Mouse (Mus musculus): ENCODE measurements at regions not wholly inside any gene's neighbourhood (a gene's known extent, or its start where the extent isn't known, plus 50 kb on each side); places are given as distances from the start of the nearest gene placed in this dataset.

DNA sequence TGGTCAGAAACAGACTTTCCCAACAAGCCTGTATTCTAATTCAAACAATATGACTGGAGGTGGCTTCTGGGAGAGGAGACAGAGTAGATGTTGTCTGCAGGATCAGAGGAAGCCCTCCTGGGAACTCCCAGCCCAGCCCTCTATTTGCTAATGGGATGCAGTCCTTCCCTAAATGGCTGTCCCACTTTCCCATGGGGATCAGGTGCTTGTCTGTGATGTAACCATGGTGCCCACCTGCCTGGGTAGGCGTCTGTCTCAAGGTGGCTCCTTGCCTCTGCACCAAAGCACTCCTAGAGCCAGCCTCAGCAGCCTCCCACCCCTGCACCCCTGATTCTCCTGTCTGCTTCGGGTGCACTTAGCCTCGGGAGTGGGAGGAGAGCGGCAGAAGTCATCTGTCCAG, 384.6 kb downstream of the Gm45692 start:
- Histone ChIP-seq H3K9me3 (replicated peaks; ENCODE audit: control insufficient read depth, insufficient read depth, low read length, poor library complexity, severe bottlenecking) (no peaks in the 10 kb centered on the region), H3K4me3 (ENCODE audit: low read depth, low read length) (no peak overlapping the region), H3K27me3 (ENCODE audit: control insufficient read depth, insufficient read depth, low read length, poor library complexity, severe bottlenecking) (0 out of 2 replicates have a peak, but pooled peaks cover 3% of the 10 kb centered on the region), H3K36me3 (ENCODE audit: control insufficient read depth, insufficient read depth, low read length, poor library complexity, severe bottlenecking) (no peaks in the 10 kb centered on the region), H3K9ac (ENCODE audit: low read depth, poor library complexity, severe bottlenecking) (no peak overlapping the region), H3K27ac (ENCODE audit: insufficient read depth, low read length) (no peak overlapping the region), H3K4me1 (ENCODE audit: control insufficient read depth, insufficient read depth, low read length) (no peaks in the 10 kb centered on the region)
- no peak for TF ChIP-seq EP300 (IDR thresholded peaks at IDR 0.05; ENCODE audit: insufficient read depth, low read depth, low read length)
- TF ChIP-seq CTCF (IDR thresholded peaks at IDR 0.05; ENCODE audit: low read depth, low read length), result no peak
- TF ChIP-seq POLR2A (IDR thresholded peaks at IDR 0.05; ENCODE audit: insufficient read depth, low read length), result no peak

DNA sequence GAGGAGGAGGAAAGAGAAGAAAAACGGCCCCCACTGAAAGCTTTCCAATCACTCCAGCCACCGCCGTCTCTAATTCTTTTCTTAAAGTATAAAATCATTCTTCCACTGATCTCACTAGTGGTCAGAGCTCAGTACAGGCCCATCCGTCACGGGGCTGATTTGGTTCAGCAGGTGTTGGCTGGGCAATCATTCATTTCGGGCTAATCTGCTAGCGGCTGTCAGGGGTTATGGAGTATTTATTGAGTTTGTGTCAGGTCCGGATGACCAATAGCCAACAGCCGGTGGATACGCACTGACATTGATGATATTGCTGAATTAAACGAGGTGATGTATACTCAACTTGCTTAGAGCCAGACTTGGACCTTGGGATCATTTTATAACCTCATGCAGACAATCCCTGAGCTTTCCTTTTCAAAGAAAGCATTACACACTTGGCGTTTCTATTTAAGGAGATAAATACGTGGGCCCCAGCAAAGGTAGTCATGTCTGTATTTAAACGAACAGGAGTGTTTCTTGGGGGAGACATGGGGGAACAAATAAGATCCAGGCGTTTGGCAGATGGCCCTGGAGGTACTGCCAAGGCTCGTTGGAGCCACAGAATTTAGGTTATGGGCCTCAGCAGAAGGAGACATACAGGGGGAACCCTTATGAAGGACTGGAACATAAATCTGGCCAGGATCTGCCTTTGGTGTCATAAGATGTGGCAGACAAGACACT, 385.1 kb downstream of the Gm45692 start:
- H3K27ac ChIP-seq (ENCODE audit: insufficient read depth, low read length), result no peak overlapping the region
- no peak overlapping the region for H3K4me3 ChIP-seq (ENCODE audit: low read depth, low read length)
- H3K9me3 ChIP-seq (replicated peaks; ENCODE audit: control insufficient read depth, insufficient read depth, low read length, poor library complexity, severe bottlenecking), result no peaks in the 10 kb centered on the region
- H3K36me3 ChIP-seq (ENCODE audit: control insufficient read depth, insufficient read depth, low read length, poor library complexity, severe bottlenecking), result no peaks in the 10 kb centered on the region
- H3K4me1 ChIP-seq (ENCODE audit: control insufficient read depth, insufficient read depth, low read length), result no peaks in the 10 kb centered on the region
- H3K27me3 ChIP-seq (ENCODE audit: control insufficient read depth, insufficient read depth, low read length, poor library complexity, severe bottlenecking), result 0 out of 2 replicates have a peak, but pooled peaks cover 3% of the 10 kb centered on the region
- TF ChIP-seq POLR2A (IDR thresholded peaks at IDR 0.05; ENCODE audit: insufficient read depth, low read length) (no peak), CTCF (IDR thresholded peaks at IDR 0.05; ENCODE audit: low read depth, low read length) (no peak), EP300 (IDR thresholded peaks at IDR 0.05; ENCODE audit: insufficient read depth, low read depth, low read length) (no peak)
- H3K9ac ChIP-seq (ENCODE audit: low read depth, poor library complexity, severe bottlenecking), result no peak overlapping the region

DNA sequence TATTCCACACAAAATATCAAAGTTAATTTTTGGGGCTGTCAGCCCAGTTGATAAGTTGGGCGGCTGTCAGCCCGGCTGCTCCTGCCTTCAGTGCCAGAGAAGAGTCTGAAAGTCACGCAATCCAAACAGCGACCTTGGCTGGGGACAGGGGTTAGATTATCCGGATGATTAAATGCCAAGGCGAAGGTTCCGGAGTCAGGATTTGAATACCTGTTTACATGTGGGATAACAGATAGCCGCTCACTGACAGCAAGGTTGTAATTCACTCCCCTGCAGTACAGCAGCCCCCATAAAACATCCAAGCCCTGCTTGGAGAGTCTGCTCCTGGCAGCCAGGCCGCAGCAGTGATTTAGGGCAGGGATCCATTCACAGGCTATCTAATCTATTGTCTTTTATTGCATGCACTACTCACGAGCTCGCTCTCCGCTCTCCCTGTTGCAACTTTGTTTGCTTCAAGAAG, 388.3 kb downstream of the Gm45692 start:
- no peaks in the 10 kb centered on the region for H3K9me3 ChIP-seq (replicated peaks; ENCODE audit: control insufficient read depth, insufficient read depth, low read length, poor library complexity, severe bottlenecking)
- H3K27ac ChIP-seq (ENCODE audit: insufficient read depth, low read length), result no peak overlapping the region
- no peak for TF ChIP-seq POLR2A (IDR thresholded peaks at IDR 0.05; ENCODE audit: insufficient read depth, low read length)
- TF ChIP-seq EP300 (IDR thresholded peaks at IDR 0.05; ENCODE audit: insufficient read depth, low read depth, low read length), result no peak
- no peak for TF ChIP-seq CTCF (IDR thresholded peaks at IDR 0.05; ENCODE audit: low read depth, low read length)
- H3K9ac ChIP-seq (ENCODE audit: low read depth, poor library complexity, severe bottlenecking), result no peak overlapping the region
- no peaks in the 10 kb centered on the region for H3K27me3 ChIP-seq (ENCODE audit: control insufficient read depth, insufficient read depth, low read length, poor library complexity, severe bottlenecking)
- H3K4me1 ChIP-seq (ENCODE audit: control insufficient read depth, insufficient read depth, low read length), result no peaks in the 10 kb centered on the region
- no peak overlapping the region for H3K4me3 ChIP-seq (ENCODE audit: low read depth, low read length)
- no peaks in the 10 kb centered on the region for H3K36me3 ChIP-seq (ENCODE audit: control insufficient read depth, insufficient read depth, low read length, poor library complexity, severe bottlenecking)

DNA sequence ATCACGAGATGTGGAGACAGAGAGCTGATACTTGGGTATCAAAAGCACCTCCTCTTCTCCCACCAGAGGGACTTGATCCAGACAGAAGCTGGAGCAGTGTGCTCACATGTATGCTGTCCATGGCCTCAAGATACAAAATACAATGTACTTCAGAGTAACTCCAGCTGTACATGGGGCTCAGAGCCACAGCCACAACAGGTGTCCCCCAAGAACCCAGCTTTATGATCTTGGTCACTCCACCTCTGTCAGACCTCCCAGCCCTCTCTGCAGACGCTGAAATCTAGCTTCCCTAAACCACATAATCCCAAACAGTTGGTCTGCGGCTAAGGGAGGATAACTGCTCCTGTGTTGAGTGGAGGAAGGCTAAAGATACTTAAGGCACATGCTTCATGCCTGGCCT, 389.9 kb downstream of the Gm45692 start:
- H3K4me3 ChIP-seq (ENCODE audit: low read depth, low read length), result no peak overlapping the region
- H3K27me3 ChIP-seq (ENCODE audit: control insufficient read depth, insufficient read depth, low read length, poor library complexity, severe bottlenecking), result no peaks in the 10 kb centered on the region
- TF ChIP-seq EP300 (IDR thresholded peaks at IDR 0.05; ENCODE audit: insufficient read depth, low read depth, low read length) (no peak), POLR2A (IDR thresholded peaks at IDR 0.05; ENCODE audit: insufficient read depth, low read length) (no peak), CTCF (IDR thresholded peaks at IDR 0.05; ENCODE audit: low read depth, low read length) (no peak)
- H3K4me1 ChIP-seq (ENCODE audit: control insufficient read depth, insufficient read depth, low read length), result no peaks in the 10 kb centered on the region
- no peak overlapping the region for H3K9ac ChIP-seq (ENCODE audit: low read depth, poor library complexity, severe bottlenecking)
- no peak overlapping the region for H3K27ac ChIP-seq (ENCODE audit: insufficient read depth, low read length)
- no peaks in the 10 kb centered on the region for H3K36me3 ChIP-seq (ENCODE audit: control insufficient read depth, insufficient read depth, low read length, poor library complexity, severe bottlenecking)
- H3K9me3 ChIP-seq (replicated peaks; ENCODE audit: control insufficient read depth, insufficient read depth, low read length, poor library complexity, severe bottlenecking), result no peaks in the 10 kb centered on the region

DNA sequence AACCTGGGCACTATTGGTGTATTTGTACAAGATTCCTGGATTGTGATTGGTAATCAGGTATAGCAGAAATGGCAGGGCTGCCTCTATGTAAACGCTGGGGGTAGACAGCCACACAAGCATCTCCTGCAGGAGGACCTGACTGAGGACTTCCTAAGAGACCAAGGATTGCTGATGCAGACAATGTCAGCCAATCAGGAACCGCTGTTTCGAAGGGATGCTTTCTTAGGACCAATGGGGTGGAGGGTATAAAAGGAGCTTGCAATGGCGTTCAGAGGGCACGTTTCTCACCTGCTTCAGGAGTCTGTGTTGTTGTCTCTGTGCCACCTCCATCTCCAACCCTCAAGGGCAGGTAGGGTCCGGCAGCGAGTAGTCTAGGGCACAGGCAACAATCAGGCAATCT, 393.7 kb downstream of the Gm45692 start:
- no peaks in the 10 kb centered on the region for H3K9me3 ChIP-seq (replicated peaks; ENCODE audit: control insufficient read depth, insufficient read depth, low read length, poor library complexity, severe bottlenecking)
- TF ChIP-seq EP300 (IDR thresholded peaks at IDR 0.05; ENCODE audit: insufficient read depth, low read depth, low read length) (no peak), POLR2A (IDR thresholded peaks at IDR 0.05; ENCODE audit: insufficient read depth, low read length) (no peak), CTCF (IDR thresholded peaks at IDR 0.05; ENCODE audit: low read depth, low read length) (no peak)
- H3K4me3 ChIP-seq (ENCODE audit: low read depth, low read length), result no peak overlapping the region
- no peaks in the 10 kb centered on the region for H3K4me1 ChIP-seq (ENCODE audit: control insufficient read depth, insufficient read depth, low read length)
- no peaks in the 10 kb centered on the region for H3K27me3 ChIP-seq (ENCODE audit: control insufficient read depth, insufficient read depth, low read length, poor library complexity, severe bottlenecking)
- H3K27ac ChIP-seq (ENCODE audit: insufficient read depth, low read length), result no peak overlapping the region
- H3K9ac ChIP-seq (ENCODE audit: low read depth, poor library complexity, severe bottlenecking), result no peak overlapping the region
- no peaks in the 10 kb centered on the region for H3K36me3 ChIP-seq (ENCODE audit: control insufficient read depth, insufficient read depth, low read length, poor library complexity, severe bottlenecking)

DNA sequence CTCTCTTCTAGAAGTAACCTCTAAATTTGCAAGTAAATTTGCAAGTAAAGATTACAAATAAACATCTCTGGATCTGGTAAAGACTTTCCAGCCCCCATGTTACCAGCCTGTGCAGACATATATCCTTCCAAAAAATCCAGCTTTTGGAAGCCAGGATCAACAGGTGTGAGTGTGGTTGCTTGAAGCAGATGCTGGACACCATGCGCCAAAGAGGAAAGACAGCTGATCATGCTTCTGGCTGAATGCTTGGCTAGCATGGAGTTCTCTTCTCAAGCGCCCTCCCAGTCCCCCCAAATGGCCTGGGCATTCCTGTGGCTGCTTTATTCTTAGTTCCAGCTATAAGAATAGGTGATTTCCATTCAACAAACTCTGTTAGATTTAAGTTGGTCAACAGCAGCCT, 404.9 kb downstream of the Gm45692 start:
- H3K4me3 ChIP-seq (ENCODE audit: low read depth, low read length), result no peak overlapping the region
- no peaks in the 10 kb centered on the region for H3K4me1 ChIP-seq (ENCODE audit: control insufficient read depth, insufficient read depth, low read length)
- no peaks in the 10 kb centered on the region for H3K27me3 ChIP-seq (ENCODE audit: control insufficient read depth, insufficient read depth, low read length, poor library complexity, severe bottlenecking)
- no peak overlapping the region for H3K27ac ChIP-seq (ENCODE audit: insufficient read depth, low read length)
- TF ChIP-seq CTCF (IDR thresholded peaks at IDR 0.05; ENCODE audit: low read depth, low read length), result no peak
- no peak for TF ChIP-seq POLR2A (IDR thresholded peaks at IDR 0.05; ENCODE audit: insufficient read depth, low read length)
- no peak for TF ChIP-seq EP300 (IDR thresholded peaks at IDR 0.05; ENCODE audit: insufficient read depth, low read depth, low read length)
- no peak overlapping the region for H3K9ac ChIP-seq (ENCODE audit: low read depth, poor library complexity, severe bottlenecking)
- H3K9me3 ChIP-seq (replicated peaks; ENCODE audit: control insufficient read depth, insufficient read depth, low read length, poor library complexity, severe bottlenecking), result no peaks in the 10 kb centered on the region; the same call in 1 of the 2 replicates
- no peaks in the 10 kb centered on the region for H3K36me3 ChIP-seq (ENCODE audit: control insufficient read depth, insufficient read depth, low read length, poor library complexity, severe bottlenecking)
